Mouse (Mus musculus): Measurements from ENCODE around the gene Kdm4b. TPM values are rescaled to one million over a fixed set of nuclear protein-coding genes. Genes with fewer than 3 reads are reported as not detected.

Gene Kdm4b
- 28.3 and 35.1 TPM in 2 replicates for total RNA-seq (2014; fragmentation: Nextera tagmentation)
- total RNA-seq (2017): 21.5 and 24.6 TPM in 2 replicates
- 31.1 and 32.3 TPM in 2 replicates for polyA plus RNA-seq (2012)

- H3K4me1 ChIP-seq (ENCODE audit: insufficient read depth, low read depth, low read length): peaks cover 70% of the 10 kb centered on the region
- ATAC-seq (ENCODE audit: extremely low read depth, insufficient number of reproducible peaks, low FRiP score, poor library complexity, severe bottlenecking): peak; percentile 98
- peaks cover 63% of the 10 kb centered on the region for H3K36me3 ChIP-seq (replicated peaks)
- no peaks in the 10 kb centered on the region for H3K27me3 ChIP-seq (ENCODE audit: insufficient read depth, low read length)
- TF ChIP-seq GATA2 (IDR thresholded peaks at IDR 0.05; ENCODE audit: borderline replicate concordance, low read depth, low read length): no peak
- TF ChIP-seq GATA1 (IDR thresholded peaks at IDR 0.05; ENCODE audit: borderline replicate concordance, low read length): no peak
- peak; percentile 86 for TF ChIP-seq POLR2AphosphoS5 (IDR thresholded peaks at IDR 0.05; ENCODE audit: insufficient replicate concordance, low read depth, low read length)
- no peak for TF ChIP-seq CTCF (IDR thresholded peaks at IDR 0.05; ENCODE audit: low read depth, low read length)
- TF ChIP-seq TAL1 (conservative IDR thresholded peaks at IDR 0.05; ENCODE audit: low read depth, low read length): no peak
- H3K9me3 ChIP-seq (replicated peaks): no peaks in the 10 kb centered on the region
- H3K4me3 ChIP-seq (ENCODE audit: low read depth, low read length): peak within 1 kb of the TSS; percentile 84
- DNase-seq (ENCODE audit: low spot score): peak; percentile 99
Measured at GRCm38 (mm10) chr17:56325450-56326152, at the start of gene Kdm4b. TSS of gene Kdm4b (plus strand) at chr17:56326062.

- no peaks in the 10 kb centered on the region for H3K9me3 ChIP-seq (replicated peaks)
- peaks cover 49% of the 10 kb centered on the region for H3K36me3 ChIP-seq (replicated peaks)
- peaks cover 68% of the 10 kb centered on the region for H3K4me1 ChIP-seq (ENCODE audit: insufficient read depth, low read depth, low read length)
- H3K4me3 ChIP-seq (ENCODE audit: low read depth, low read length): peak within 1 kb of the TSS; percentile 82
- H3K27me3 ChIP-seq (ENCODE audit: insufficient read depth, low read length): no peaks in the 10 kb centered on the region
- ATAC-seq (ENCODE audit: extremely low read depth, insufficient number of reproducible peaks, low FRiP score, poor library complexity, severe bottlenecking): peak; percentile 92
- TF ChIP-seq TAL1 (conservative IDR thresholded peaks at IDR 0.05; ENCODE audit: low read depth, low read length): no peak
- no peak for TF ChIP-seq GATA1 (IDR thresholded peaks at IDR 0.05; ENCODE audit: borderline replicate concordance, low read length)
- no peak for TF ChIP-seq POLR2AphosphoS5 (IDR thresholded peaks at IDR 0.05; ENCODE audit: insufficient replicate concordance, low read depth, low read length)
- no peak for TF ChIP-seq GATA2 (IDR thresholded peaks at IDR 0.05; ENCODE audit: borderline replicate concordance, low read depth, low read length)
- TF ChIP-seq CTCF (IDR thresholded peaks at IDR 0.05; ENCODE audit: low read depth, low read length): no peak
- peak; percentile 91 for DNase-seq (ENCODE audit: low spot score)
Measured at GRCm38 (mm10) chr17:56276643-56277566, 49.0 kb upstream of the Kdm4b start, which contains the start of gene Ticam1. TSS of gene Ticam1 (minus strand) at chr17:56276786.

- ATAC-seq (ENCODE audit: extremely low read depth, insufficient number of reproducible peaks, low FRiP score, poor library complexity, severe bottlenecking): no peak
- H3K4me1 ChIP-seq (ENCODE audit: insufficient read depth, low read depth, low read length): peaks cover 63% of the 10 kb centered on the region
- H3K4me3 ChIP-seq (ENCODE audit: low read depth, low read length): no peak overlapping the region; the same call in 1 of the 2 replicates
- no peak for DNase-seq (ENCODE audit: low spot score)
- H3K36me3 ChIP-seq (replicated peaks): peaks cover 43% of the 10 kb centered on the region
- no peaks in the 10 kb centered on the region for H3K9me3 ChIP-seq (replicated peaks)
- TF ChIP-seq CTCF (IDR thresholded peaks at IDR 0.05; ENCODE audit: low read depth, low read length) (no peak), TAL1 (conservative IDR thresholded peaks at IDR 0.05; ENCODE audit: low read depth, low read length) (no peak), GATA1 (IDR thresholded peaks at IDR 0.05; ENCODE audit: borderline replicate concordance, low read length) (no peak), GATA2 (IDR thresholded peaks at IDR 0.05; ENCODE audit: borderline replicate concordance, low read depth, low read length) (no peak), POLR2AphosphoS5 (IDR thresholded peaks at IDR 0.05; ENCODE audit: insufficient replicate concordance, low read depth, low read length) (no peak)
- no peaks in the 10 kb centered on the region for H3K27me3 ChIP-seq (ENCODE audit: insufficient read depth, low read length)
Measured at GRCm38 (mm10) chr17:56277567-56277893, 48.3 kb upstream of the Kdm4b start.

- no peaks in the 10 kb centered on the region for H3K27me3 ChIP-seq (ENCODE audit: insufficient read depth, low read length)
- no peak overlapping the region for H3K4me3 ChIP-seq (ENCODE audit: low read depth, low read length)
- DNase-seq (ENCODE audit: low spot score) (no peak), ATAC-seq (ENCODE audit: extremely low read depth, insufficient number of reproducible peaks, low FRiP score, poor library complexity, severe bottlenecking) (no peak)
- peaks cover 68% of the 10 kb centered on the region for H3K4me1 ChIP-seq (ENCODE audit: insufficient read depth, low read depth, low read length)
- no peaks in the 10 kb centered on the region for H3K9me3 ChIP-seq (replicated peaks)
- H3K36me3 ChIP-seq (replicated peaks): peaks cover 41% of the 10 kb centered on the region
- TF ChIP-seq GATA2 (IDR thresholded peaks at IDR 0.05; ENCODE audit: borderline replicate concordance, low read depth, low read length) (no peak), POLR2AphosphoS5 (IDR thresholded peaks at IDR 0.05; ENCODE audit: insufficient replicate concordance, low read depth, low read length) (no peak), TAL1 (conservative IDR thresholded peaks at IDR 0.05; ENCODE audit: low read depth, low read length) (no peak), GATA1 (IDR thresholded peaks at IDR 0.05; ENCODE audit: borderline replicate concordance, low read length) (no peak), CTCF (IDR thresholded peaks at IDR 0.05; ENCODE audit: low read depth, low read length) (no peak)
Measured at GRCm38 (mm10) chr17:56278340-56278739, 47.5 kb upstream of the Kdm4b start.

GRCm38 (mm10) chr17:56279481-56280155 lies 46.2 kb upstream of the Kdm4b start:
- no peak overlapping the region for H3K4me3 ChIP-seq (ENCODE audit: low read depth, low read length)
- H3K9me3 ChIP-seq (replicated peaks): no peaks in the 10 kb centered on the region
- TF ChIP-seq CTCF (IDR thresholded peaks at IDR 0.05; ENCODE audit: low read depth, low read length) (no peak), TAL1 (conservative IDR thresholded peaks at IDR 0.05; ENCODE audit: low read depth, low read length) (no peak), POLR2AphosphoS5 (IDR thresholded peaks at IDR 0.05; ENCODE audit: insufficient replicate concordance, low read depth, low read length) (no peak), GATA2 (IDR thresholded peaks at IDR 0.05; ENCODE audit: borderline replicate concordance, low read depth, low read length) (no peak), GATA1 (IDR thresholded peaks at IDR 0.05; ENCODE audit: borderline replicate concordance, low read length) (no peak)
- no peak for ATAC-seq (ENCODE audit: extremely low read depth, insufficient number of reproducible peaks, low FRiP score, poor library complexity, severe bottlenecking)
- peaks cover 67% of the 10 kb centered on the region for H3K4me1 ChIP-seq (ENCODE audit: insufficient read depth, low read depth, low read length)
- H3K36me3 ChIP-seq (replicated peaks): peaks cover 40% of the 10 kb centered on the region
- DNase-seq (ENCODE audit: low spot score): no peak
- H3K27me3 ChIP-seq (ENCODE audit: insufficient read depth, low read length): no peaks in the 10 kb centered on the region

Measured in G1E (cell line).